Mouse (Mus musculus) stomach, embryonic 16.5 days (tissue): ENCODE measurements around the gene Wdr73. TPM values are rescaled to one million over a fixed set of nuclear protein-coding genes. Genes with fewer than 3 reads are reported as not detected.

ENCODE experiments used
- ATAC-seq: fragments of 200-750 bp; cut with Nextera tagmentation; 2 replicates; pipeline ENCODE4 v1.8.0; 2017; ENCODE audit warnings: moderate number of reproducible peaks, moderate TSS enrichment; ENCODE audit not compliant: insufficient read depth, low FRiP score
- H3K27ac ChIP-seq: fragments of 300-500 bp; sonication (generic); 2 replicates; pipeline ENCODE4 v1.5.1; 2014; ENCODE audit warnings: low read length
- H3K27me3 ChIP-seq: fragments of 300-500 bp; sonication (generic); 2 replicates; pipeline ENCODE4 v1.6.1; 2014; ENCODE audit warnings: low read length, control low read depth, mixed read lengths; ENCODE audit not compliant: control insufficient read depth, insufficient read depth
- H3K36me3 ChIP-seq: fragments of 300-500 bp; sonication (generic); 2 replicates; pipeline ENCODE4 v1.6.1; 2014; ENCODE audit warnings: low read length; ENCODE audit not compliant: control insufficient read depth, insufficient read depth
- H3K4me1 ChIP-seq: fragments of 300-500 bp; sonication (generic); 2 replicates; pipeline ENCODE4 v1.6.1; 2014; ENCODE audit warnings: low read length, control low read depth, mixed read lengths; ENCODE audit not compliant: control insufficient read depth, insufficient read depth
- H3K4me2 ChIP-seq: fragments of 300-500 bp; sonication (generic); 2 replicates; pipeline ENCODE4 v1.6.1; 2014; ENCODE audit warnings: low read depth, low read length, mixed read lengths
- H3K4me3 ChIP-seq: fragments of 300-500 bp; sonication (generic); replicated peaks from 2 replicates; pipeline ENCODE4 v1.5.1; 2014; ENCODE audit warnings: mild to moderate bottlenecking, low read length
- H3K9ac ChIP-seq: fragments of 300-500 bp; sonication (generic); 2 replicates; pipeline ENCODE4 v1.6.1; 2014; ENCODE audit warnings: low read length
- H3K9me3 ChIP-seq: fragments of 300-500 bp; sonication (generic); replicated peaks from 2 replicates; pipeline ENCODE4 v1.6.1; 2016; ENCODE audit warnings: low read length, control low read depth; ENCODE audit not compliant: control insufficient read depth
- WGBS: fragments of 180-500 bp; shearing (Covaris S2); extraction: QIAGEN DNeasy Blood & Tissue Kit; methylation state at CpG from one replicate; pipeline ENCODE4 v1.1.7; 2014; 5-methylcytosine and 5-hydroxymethylcytosine counted together
- polyA plus RNA-seq: library from polyadenylated mRNA; unstranded; fragments of >200 nt; fragmentation: Nextera tagmentation; extraction: Ambion mirVana; gene quantifications from 2 replicates; pipeline ENCODE4 v1.2.1, GENCODE M21; 2015

Wdr73 gene
- polyA plus RNA-seq, 1 experiment from 2014 or later = 25.2 TPM

GRCm38 (mm10) chr7:80865521-80865920 lies 35.5 kb downstream of the Wdr73 start:
- Histone ChIP-seq H3K9ac (no peak overlapping the region), H3K4me3 (no peak overlapping the region), H3K4me2 (no peak overlapping the region), H3K27ac (peak overlapping the region; percentile 65; the same call in 1 of the 2 replicates), H3K9me3 (no peaks in the 10 kb centered on the region), H3K36me3 (0 out of 2 replicates have a peak, but pooled peaks cover 11% of the 10 kb centered on the region), H3K4me1 (peaks cover 26% of the 10 kb centered on the region), H3K27me3 (no peaks in the 10 kb centered on the region)
- WGBS = 78% methylated on average over 7 of the region's 7 CpGs
- no peak for ATAC-seq

- Histone ChIP-seq H3K9ac (peak overlapping the region; percentile 41), H3K4me1 (peaks cover 29% of the 10 kb centered on the region), H3K4me3 (no peak overlapping the region), H3K9me3 (no peaks in the 10 kb centered on the region), H3K36me3 (0 out of 2 replicates have a peak, but pooled peaks cover 11% of the 10 kb centered on the region), H3K27me3 (no peaks in the 10 kb centered on the region), H3K27ac (peak overlapping the region; percentile 61; the same call in 1 of the 2 replicates), H3K4me2 (no peak overlapping the region)
- no peak for ATAC-seq
- 70% methylated on average over 8 of the region's 8 CpGs for WGBS
These were observed 36.2 kb downstream of the Wdr73 start for GRCm38 (mm10) chr7:80864831-80865230.

GRCm38 (mm10) chr7:80864151-80864550 lies 36.9 kb downstream of the Wdr73 start:
- Histone ChIP-seq H3K27me3 (no peaks in the 10 kb centered on the region), H3K4me2 (no peak overlapping the region), H3K36me3 (0 out of 2 replicates have a peak, but pooled peaks cover 11% of the 10 kb centered on the region), H3K4me1 (peaks cover 29% of the 10 kb centered on the region), H3K4me3 (no peak overlapping the region), H3K9me3 (no peaks in the 10 kb centered on the region), H3K27ac (no peak overlapping the region), H3K9ac (no peak overlapping the region)
- no peak for ATAC-seq
- 54% methylated on average over 1 of the region's 1 CpGs for WGBS

- peak overlapping the region; percentile 17; the same call in 1 of the 2 replicates for H3K9ac ChIP-seq
- 88% methylated on average over 5 of the region's 5 CpGs for WGBS
- no peak overlapping the region for H3K4me3 ChIP-seq
- ATAC-seq = no peak
- H3K4me2 ChIP-seq = no peak overlapping the region
- H3K27ac ChIP-seq = no peak overlapping the region
- H3K9me3 ChIP-seq = no peaks in the 10 kb centered on the region
- no peaks in the 10 kb centered on the region for H3K27me3 ChIP-seq
- H3K36me3 ChIP-seq = 0 out of 2 replicates have a peak, but pooled peaks cover 9% of the 10 kb centered on the region
- peaks cover 29% of the 10 kb centered on the region for H3K4me1 ChIP-seq
These were observed 37.5 kb downstream of the Wdr73 start for GRCm38 (mm10) chr7:80863520-80863919.

- Histone ChIP-seq H3K4me2 (no peak overlapping the region), H3K4me3 (no peak overlapping the region), H3K27me3 (no peaks in the 10 kb centered on the region), H3K9me3 (no peaks in the 10 kb centered on the region), H3K36me3 (0 out of 2 replicates have a peak, but pooled peaks cover 7% of the 10 kb centered on the region), H3K27ac (no peak overlapping the region), H3K9ac (no peak overlapping the region), H3K4me1 (peaks cover 29% of the 10 kb centered on the region)
- 91% methylated on average over 2 of the region's 2 CpGs for WGBS
- no peak for ATAC-seq
These were observed 38.6 kb downstream of the Wdr73 start for GRCm38 (mm10) chr7:80862475-80862874.

GRCm38 (mm10) chr7:80860729-80861274 lies 40.3 kb downstream of the Wdr73 start, which contains the start of gene Zscan2:
Gene Zscan2 (plus strand): TSS chr7:80860920.
- Histone ChIP-seq H3K27ac (peak within 1 kb of the TSS; percentile 78), H3K4me3 (peak within 1 kb of the TSS; percentile 90), H3K4me1 (peaks cover 24% of the 10 kb centered on the region), H3K27me3 (no peaks in the 10 kb centered on the region), H3K36me3 (0 out of 2 replicates have a peak, but pooled peaks cover 5% of the 10 kb centered on the region), H3K9me3 (no peaks in the 10 kb centered on the region), H3K9ac (peak within 1 kb of the TSS; percentile 93), H3K4me2 (peak within 1 kb of the TSS; percentile 78)
- peak; percentile 97 for ATAC-seq
- WGBS = under 1% methylated on average over 40 of the region's 40 CpGs

GRCm38 (mm10) chr7:80860227-80860626 lies 40.8 kb downstream of the Wdr73 start:
- peak; percentile 56; the same call in 1 of the 2 replicates for ATAC-seq
- H3K27ac ChIP-seq = 0 out of 2 replicates have a peak overlapping the region, but pooled peaks have one; percentile 18
- WGBS = under 1% methylated on average over 13 of the region's 13 CpGs

GRCm38 (mm10) chr7:80857181-80857580 lies 43.9 kb downstream of the Wdr73 start:
- H3K4me1 ChIP-seq = peaks cover 7% of the 10 kb centered on the region
- ATAC-seq = no peak
- no peak overlapping the region for H3K4me3 ChIP-seq
- no peaks in the 10 kb centered on the region for H3K36me3 ChIP-seq
- H3K4me2 ChIP-seq = no peak overlapping the region
- no peaks in the 10 kb centered on the region for H3K27me3 ChIP-seq
- H3K9me3 ChIP-seq = no peaks in the 10 kb centered on the region
- no peak overlapping the region for H3K9ac ChIP-seq
- no peak overlapping the region for H3K27ac ChIP-seq
- whole genome bisulfite sequencing = 25% methylated on average over 6 of the region's 6 CpGs

More at GRCm38 (mm10) chr7:80860227-80860626, 40.8 kb downstream of the Wdr73 start:
- peak overlapping the region; percentile 69 for H3K9ac ChIP-seq
- H3K27me3 ChIP-seq = no peaks in the 10 kb centered on the region
- peak overlapping the region; percentile 78 for H3K4me2 ChIP-seq
- H3K9me3 ChIP-seq = no peaks in the 10 kb centered on the region
- peak overlapping the region; percentile 90 for H3K4me3 ChIP-seq
- no peaks in the 10 kb centered on the region for H3K36me3 ChIP-seq
- H3K4me1 ChIP-seq = peaks cover 19% of the 10 kb centered on the region

- no peak overlapping the region for H3K4me3 ChIP-seq
- H3K9ac ChIP-seq = no peak overlapping the region
- H3K27me3 ChIP-seq = no peaks in the 10 kb centered on the region
- H3K4me2 ChIP-seq = no peak overlapping the region
- ATAC-seq = no peak
- H3K27ac ChIP-seq = no peak overlapping the region
- no peaks in the 10 kb centered on the region for H3K9me3 ChIP-seq
- no peaks in the 10 kb centered on the region for H3K36me3 ChIP-seq
- 0 out of 2 replicates have a peak, but pooled peaks cover 4% of the 10 kb centered on the region for H3K4me1 ChIP-seq
These were observed 45.8 kb downstream of the Wdr73 start for GRCm38 (mm10) chr7:80855316-80855715.
